Mouse (Mus musculus) kidney, embryonic 14.5 days (tissue): ENCODE results near the gene BC051142. TPM values are rescaled to one million over a fixed set of nuclear protein-coding genes. Genes with fewer than 3 reads are reported as not detected.
A peak's percentile ranks its signal among the peaks of the same experiment; 100 is the strongest.

Experiments used
- ATAC-seq: fragments of 200-750 bp; cut with Nextera tagmentation; 2 replicates; pipeline ENCODE4 v1.8.0; 2017; ENCODE audit warnings: moderate number of reproducible peaks, mild to moderate bottlenecking, moderate TSS enrichment, moderate library complexity; ENCODE audit not compliant: low FRiP score, low TSS enrichment
- H3K27ac ChIP-seq: fragments of 300-500 bp; sonication (generic); 2 replicates; pipeline ENCODE4 v1.5.1; 2014; ENCODE audit warnings: low read depth, mild to moderate bottlenecking, low read length, moderate library complexity, mixed read lengths
- H3K27me3 ChIP-seq: fragments of 300-500 bp; sonication (generic); 2 replicates; pipeline ENCODE4 v1.6.1; 2014; ENCODE audit warnings: mild to moderate bottlenecking, low read length; ENCODE audit not compliant: control insufficient read depth, insufficient read depth
- H3K36me3 ChIP-seq: fragments of 300-500 bp; sonication (generic); 2 replicates; pipeline ENCODE4 v1.6.1; 2014; ENCODE audit warnings: low read length, mixed read lengths; ENCODE audit not compliant: control insufficient read depth, insufficient read depth
- H3K4me1 ChIP-seq: fragments of 300-500 bp; sonication (generic); 2 replicates; pipeline ENCODE4 v1.6.1; 2014; ENCODE audit warnings: low read length, mixed read lengths; ENCODE audit not compliant: control insufficient read depth, insufficient read depth
- H3K4me2 ChIP-seq: fragments of 300-500 bp; sonication (generic); replicated peaks from 2 replicates; pipeline ENCODE4 v1.6.1; 2014; ENCODE audit warnings: low read depth, mild to moderate bottlenecking, low read length
- H3K4me3 ChIP-seq: fragments of 300-500 bp; sonication (generic); 2 replicates; pipeline ENCODE4 v1.5.1; 2014; ENCODE audit warnings: mild to moderate bottlenecking, low read length
- H3K9ac ChIP-seq: fragments of 300-500 bp; sonication (generic); 2 replicates; pipeline ENCODE4 v1.6.1; 2014; ENCODE audit warnings: low read depth, mild to moderate bottlenecking, low read length, moderate library complexity
- H3K9me3 ChIP-seq: fragments of 300-500 bp; sonication (generic); 2 replicates; pipeline ENCODE4 v1.6.1; 2016; ENCODE audit warnings: low read length; ENCODE audit not compliant: control insufficient read depth
- WGBS: fragments of 180-500 bp; shearing (Covaris S2); extraction: QIAGEN DNeasy Blood & Tissue Kit; methylation state at CpG from one replicate; pipeline ENCODE4 v1.1.7; 2014; 5-methylcytosine and 5-hydroxymethylcytosine counted together
- polyA plus RNA-seq: library from polyadenylated mRNA; unstranded; fragments of >200 nt; fragmentation: Nextera tagmentation; extraction: Ambion mirVana; gene quantifications from 2 replicates; pipeline ENCODE4 v1.2.1, GENCODE M21; 2014

BC051142 gene
- polyA plus RNA-seq, 1 experiment from 2014 or later = 0.74 TPM

DNA sequence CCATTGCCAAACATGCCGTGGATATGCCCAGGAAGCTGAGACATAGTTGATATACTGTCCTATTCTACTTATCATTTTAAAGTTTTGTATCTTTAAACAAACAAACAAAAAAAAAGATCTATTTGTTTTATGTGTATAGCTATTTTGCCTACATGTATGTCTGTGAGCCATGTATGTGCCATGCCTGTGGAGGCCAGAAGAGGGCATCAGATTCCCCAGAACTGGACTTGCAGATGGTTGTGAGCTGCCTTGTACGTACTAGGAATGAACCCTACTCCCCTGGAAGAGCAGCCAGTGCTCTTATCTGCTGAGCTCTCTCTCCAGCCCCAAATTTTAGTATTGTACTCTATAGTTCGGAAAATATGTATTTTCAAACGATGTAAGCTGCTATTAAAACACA is 10.1 kb upstream of the BC051142 start:
- Histone ChIP-seq H3K36me3 (no peaks in the 10 kb centered on the region), H3K9ac (no peak overlapping the region), H3K27ac (no peak overlapping the region), H3K9me3 (no peaks in the 10 kb centered on the region), H3K27me3 (no peaks in the 10 kb centered on the region), H3K4me2 (no peak overlapping the region), H3K4me1 (no peaks in the 10 kb centered on the region), H3K4me3 (no peak overlapping the region)
- 38% methylated on average over 4 of the region's 4 CpGs for WGBS
- ATAC-seq = no peak

- no peak for ATAC-seq
- Histone ChIP-seq H3K27me3 (no peaks in the 10 kb centered on the region), H3K4me3 (no peak overlapping the region), H3K27ac (no peak overlapping the region), H3K4me1 (no peaks in the 10 kb centered on the region), H3K9ac (no peak overlapping the region), H3K36me3 (no peaks in the 10 kb centered on the region), H3K9me3 (no peaks in the 10 kb centered on the region), H3K4me2 (no peak overlapping the region)
- 61% methylated on average over 7 of the region's 7 CpGs for WGBS
These were observed 7.1 kb upstream of the BC051142 start for GRCm38 (mm10) chr17:34391507-34391906.

GRCm38 (mm10) chr17:34392321-34392720 is 6.3 kb upstream of the BC051142 start:
- Histone ChIP-seq H3K4me2 (peak overlapping the region; percentile 53), H3K4me1 (no peaks in the 10 kb centered on the region), H3K9ac (0 out of 2 replicates have a peak overlapping the region, but pooled peaks have one; percentile 7), H3K27ac (no peak overlapping the region), H3K9me3 (no peaks in the 10 kb centered on the region), H3K36me3 (no peaks in the 10 kb centered on the region), H3K27me3 (no peaks in the 10 kb centered on the region), H3K4me3 (peak overlapping the region; percentile 34)
- WGBS = 5% methylated on average over 24 of the region's 24 CpGs
- 0 out of 2 replicates have a peak, but pooled peaks have one; percentile 32 for ATAC-seq

- 72% methylated on average over 5 of the region's 5 CpGs for WGBS
- Histone ChIP-seq H3K9ac (no peak overlapping the region), H3K4me2 (no peak overlapping the region), H3K4me1 (no peaks in the 10 kb centered on the region), H3K4me3 (no peak overlapping the region), H3K27me3 (0 out of 2 replicates have a peak, but pooled peaks cover 3% of the 10 kb centered on the region), H3K27ac (no peak overlapping the region), H3K9me3 (no peaks in the 10 kb centered on the region), H3K36me3 (no peaks in the 10 kb centered on the region)
- ATAC-seq = no peak
These were observed 1.3 kb upstream of the BC051142 start for GRCm38 (mm10) chr17:34397357-34397756.

DNA sequence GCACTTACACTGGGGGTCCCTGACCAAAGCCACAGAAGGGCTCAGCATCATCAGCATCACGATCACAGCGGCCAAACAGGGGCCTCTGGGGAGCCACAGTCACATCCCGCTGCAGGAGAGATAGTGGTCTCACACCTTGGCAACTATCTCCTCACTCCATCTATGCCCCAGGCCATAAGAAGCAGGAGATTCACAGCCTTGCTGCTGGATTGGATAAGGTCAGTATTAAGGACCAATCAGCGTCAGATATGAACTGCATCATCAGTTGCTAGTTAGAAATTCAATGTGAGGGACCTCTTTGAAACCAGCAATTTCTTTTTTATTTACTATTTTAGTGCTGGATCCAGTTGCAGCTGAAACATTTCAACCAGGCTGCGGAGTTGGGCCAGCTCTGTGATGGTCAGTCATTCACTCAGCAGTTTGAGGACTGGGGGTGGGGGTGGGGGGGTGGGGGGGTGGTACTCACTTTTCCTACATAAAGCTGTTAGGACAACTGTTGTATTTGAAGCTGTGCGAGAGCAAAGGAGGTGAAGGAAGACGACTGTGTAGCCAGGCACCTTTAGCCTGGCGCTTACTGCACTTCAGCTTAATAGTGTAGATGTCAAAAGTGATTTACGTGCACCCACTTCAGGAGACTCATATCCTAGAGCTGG is 436 bp upstream of the BC051142 start:
- peak; percentile 88 for ATAC-seq
- H3K36me3 ChIP-seq = no peaks in the 10 kb centered on the region
- H3K27ac ChIP-seq = peak overlapping the region; percentile 81; the same call in 1 of the 2 replicates
- WGBS = 11% methylated on average over 9 of the region's 9 CpGs
- peak overlapping the region; percentile 58 for H3K4me3 ChIP-seq
- no peaks in the 10 kb centered on the region for H3K4me1 ChIP-seq
- no peaks in the 10 kb centered on the region for H3K9me3 ChIP-seq
- H3K4me2 ChIP-seq = peak overlapping the region; percentile 65
- no peak overlapping the region for H3K9ac ChIP-seq
- 0 out of 2 replicates have a peak, but pooled peaks cover 3% of the 10 kb centered on the region for H3K27me3 ChIP-seq

GRCm38 (mm10) chr17:34399394-34399715 is 735 bp downstream of the BC051142 start:
- H3K4me2 ChIP-seq = peak overlapping the region; percentile 65
- no peak overlapping the region for H3K27ac ChIP-seq
- peak overlapping the region; percentile 58; the same call in 1 of the 2 replicates for H3K4me3 ChIP-seq
- no peaks in the 10 kb centered on the region for H3K4me1 ChIP-seq
- H3K9ac ChIP-seq = no peak overlapping the region; the same call in 1 of the 2 replicates
- H3K27me3 ChIP-seq = 0 out of 2 replicates have a peak, but pooled peaks cover 3% of the 10 kb centered on the region
- no peak for ATAC-seq
- H3K9me3 ChIP-seq = no peaks in the 10 kb centered on the region
- 43% methylated on average over 4 of the region's 4 CpGs for WGBS
- no peaks in the 10 kb centered on the region for H3K36me3 ChIP-seq

DNA sequence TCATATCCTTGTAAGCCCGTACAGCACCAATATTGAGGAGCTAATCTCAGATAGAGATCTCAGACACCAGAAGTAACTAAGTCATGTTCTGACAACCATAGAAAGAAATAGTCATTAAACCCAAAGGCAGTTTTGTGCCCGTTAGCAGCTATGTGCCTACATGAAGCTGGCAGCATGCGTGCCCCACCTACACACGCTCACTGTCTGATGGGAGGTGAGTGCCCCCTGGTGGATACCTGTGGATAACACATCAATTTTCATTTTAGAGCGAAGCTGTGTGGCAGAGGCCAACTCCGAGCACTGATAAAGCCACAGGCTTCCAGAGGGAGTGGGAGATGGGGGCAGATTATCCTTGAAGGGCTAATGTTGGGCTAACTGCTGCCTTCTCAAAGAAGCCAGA is 12.5 kb downstream of the BC051142 start:
- 23% methylated on average over 6 of the region's 6 CpGs for WGBS
- Histone ChIP-seq H3K27me3 (peaks cover 4% of the 10 kb centered on the region; the same call in 1 of the 2 replicates), H3K4me1 (no peaks in the 10 kb centered on the region), H3K36me3 (no peaks in the 10 kb centered on the region), H3K4me3 (no peak overlapping the region), H3K4me2 (no peak overlapping the region), H3K9ac (no peak overlapping the region), H3K27ac (no peak overlapping the region), H3K9me3 (no peaks in the 10 kb centered on the region)
- no peak for ATAC-seq

GRCm38 (mm10) chr17:34420014-34420413 is 21.4 kb downstream of the BC051142 start:
- no peaks in the 10 kb centered on the region for H3K9me3 ChIP-seq

DNA sequence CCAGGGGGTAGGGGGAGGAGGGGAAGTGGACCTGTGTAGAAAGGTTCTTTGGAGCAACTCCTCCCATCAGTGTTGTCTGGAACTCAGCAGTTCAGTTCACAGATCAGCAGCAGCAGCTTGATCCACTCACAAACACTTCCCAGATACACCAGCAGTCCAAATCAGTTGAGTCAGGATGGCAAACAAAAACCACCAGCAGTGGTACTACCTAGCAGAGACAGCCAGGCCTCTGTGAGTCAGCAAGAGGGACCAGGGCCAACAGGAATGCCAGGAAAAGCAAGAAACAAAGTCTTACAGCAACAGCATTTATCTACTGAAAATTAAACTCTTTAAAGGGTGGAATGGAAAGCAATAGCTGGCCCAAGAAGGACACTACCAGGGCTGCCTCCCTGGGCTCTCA is 29.0 kb downstream of the BC051142 start:
- Histone ChIP-seq H3K27ac (no peak overlapping the region), H3K4me2 (no peak overlapping the region), H3K4me1 (no peaks in the 10 kb centered on the region), H3K36me3 (no peaks in the 10 kb centered on the region), H3K9me3 (no peaks in the 10 kb centered on the region), H3K9ac (no peak overlapping the region), H3K27me3 (no peaks in the 10 kb centered on the region), H3K4me3 (no peak overlapping the region)
- no peak for ATAC-seq

More at GRCm38 (mm10) chr17:34420014-34420413, 21.4 kb downstream of the BC051142 start:
- Histone ChIP-seq H3K4me3 (no peak overlapping the region), H3K36me3 (no peaks in the 10 kb centered on the region), H3K9ac (no peak overlapping the region), H3K27ac (no peak overlapping the region), H3K4me1 (no peaks in the 10 kb centered on the region), H3K27me3 (no peaks in the 10 kb centered on the region), H3K4me2 (no peak overlapping the region)
- ATAC-seq = no peak
- WGBS = 78% methylated on average over 7 of the region's 7 CpGs
